Mouse (Mus musculus) naive thymus-derived CD4-positive, alpha-beta T cell, adult 2 months (primary cell): ENCODE data around the gene Chaf1b.

Source experiments
- DNase-seq: peaks from one replicate; pipeline ENCODE4 v3.0.0-alpha.2; 2011; ENCODE audit warnings: low read depth

Gene Chaf1b

DNA sequence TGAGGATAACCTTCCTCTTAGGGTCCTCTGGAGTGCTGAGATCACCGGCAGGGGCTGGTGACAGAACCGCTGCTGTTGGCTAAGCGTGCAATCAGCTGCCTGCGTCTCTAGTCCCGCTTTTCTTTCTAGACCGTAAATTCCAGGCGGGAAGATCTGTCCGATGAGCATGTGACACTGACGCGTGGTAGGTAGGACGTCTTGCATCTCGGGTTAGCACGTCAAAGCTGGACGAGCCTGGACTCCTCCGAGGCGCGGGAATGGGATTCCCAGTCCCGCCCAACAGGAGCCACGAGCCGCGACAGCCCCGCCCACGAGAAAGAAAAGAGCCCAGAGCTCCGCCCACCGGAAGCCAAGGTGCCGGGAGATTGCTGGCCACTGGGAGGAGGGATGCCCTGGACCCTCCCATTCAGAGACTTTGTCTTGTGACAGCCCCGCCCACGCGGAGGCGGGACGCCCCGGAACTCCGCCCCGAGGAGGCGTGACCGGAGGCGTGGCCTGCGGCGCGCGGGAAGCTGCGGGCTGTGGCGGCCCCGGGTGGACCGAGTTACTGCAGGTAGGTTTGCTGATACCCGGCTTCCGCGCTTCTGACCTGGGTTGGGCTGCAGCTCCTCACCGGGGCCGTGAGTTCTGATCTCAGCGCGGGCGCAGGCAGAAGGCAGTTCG, at the start of gene Chaf1b:
TSS of gene Chaf1b (plus strand) at position 479 of the 663 bp plus-strand sequence.
- DNase-seq = peak; percentile 99

DNA sequence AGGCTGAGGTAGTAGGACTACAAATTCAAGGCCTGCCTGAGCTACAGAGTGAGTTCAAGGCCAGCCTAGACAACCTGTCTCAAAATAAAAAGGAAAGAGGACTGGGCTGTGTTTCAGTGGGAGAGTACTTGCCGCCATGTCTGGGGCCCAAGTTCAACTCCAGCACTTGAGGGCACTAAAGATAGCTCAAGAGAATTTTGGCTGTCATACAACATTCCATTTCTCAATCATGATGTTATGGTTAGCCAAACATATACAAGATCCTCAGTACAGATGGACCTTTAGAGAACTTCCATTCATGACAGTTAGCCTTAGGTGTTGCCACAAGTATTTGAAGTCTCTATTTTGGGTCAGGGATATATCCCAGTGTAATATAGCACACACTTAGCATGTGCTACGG, 49.6 kb upstream of the Chaf1b start:
- no peak for DNase-seq

- DNase-seq = no peak
Measured at GRCm38 (mm10) chr16:93839049-93839448, 44.7 kb upstream of the Chaf1b start.

- DNase-seq = no peak
Measured at GRCm38 (mm10) chr16:93850527-93850926, 33.2 kb upstream of the Chaf1b start.

DNA sequence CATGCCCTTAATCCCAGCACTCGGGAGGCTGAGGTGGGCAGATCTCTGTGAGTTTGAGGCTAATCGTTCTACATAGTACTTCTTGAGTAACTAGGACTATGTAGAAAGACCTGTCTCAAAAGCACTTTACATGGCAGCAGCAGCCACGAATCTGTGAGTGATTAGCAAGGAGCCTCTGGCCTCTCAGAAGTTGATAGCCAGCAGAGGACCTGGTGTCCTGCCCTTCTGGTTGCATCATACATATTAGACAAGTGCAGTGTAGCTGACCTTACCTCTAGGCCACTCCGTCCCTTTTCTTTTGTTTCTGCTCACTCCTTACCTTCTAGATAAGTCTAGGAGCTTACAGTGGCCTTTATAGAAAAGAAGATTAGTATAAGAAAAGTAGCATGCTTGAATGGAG, 23.7 kb upstream of the Chaf1b start:
- DNase-seq = no peak

- no peak for DNase-seq
Measured at GRCm38 (mm10) chr16:93860686-93861085, 23.0 kb upstream of the Chaf1b start.

GRCm38 (mm10) chr16:93874841-93875240, 8.9 kb upstream of the Chaf1b start:
- DNase-seq = no peak

DNA sequence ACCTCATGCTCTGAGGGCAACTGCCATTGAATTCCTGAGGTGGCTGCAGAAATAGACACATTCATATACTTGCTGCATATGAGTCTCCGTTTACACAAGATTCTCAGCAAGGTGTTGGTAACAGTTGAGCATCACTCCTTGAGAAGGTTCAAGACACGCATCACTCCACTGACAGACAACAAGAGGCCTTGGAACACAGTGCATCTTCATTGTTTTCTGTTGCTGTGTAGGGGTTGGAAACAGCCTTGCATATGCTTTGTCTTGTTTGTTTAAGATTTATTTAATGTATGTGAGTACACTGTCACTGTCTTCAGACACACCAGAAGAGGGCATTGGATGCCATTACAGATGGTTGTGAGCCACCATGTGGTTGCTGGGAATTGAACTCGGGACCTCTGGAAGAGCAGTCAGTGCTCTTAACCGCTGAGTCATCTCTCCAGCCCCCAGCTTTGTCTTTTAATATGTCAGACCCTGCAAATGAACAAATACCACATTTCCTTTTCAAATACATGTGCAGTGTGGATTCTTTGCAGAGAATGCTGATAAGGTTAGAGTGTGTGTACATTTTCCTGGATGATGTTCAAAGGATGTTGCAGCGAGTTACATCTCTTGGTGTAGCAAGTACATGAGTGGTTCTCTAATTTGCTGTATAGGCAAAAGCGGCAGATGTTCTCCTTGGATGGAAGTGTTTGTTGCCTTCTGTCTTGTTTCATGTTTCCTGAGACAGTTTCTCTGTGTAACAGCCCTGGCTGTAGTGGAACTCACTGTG, 5.9 kb upstream of the Chaf1b start:
- DNase-seq = no peak

- DNase-seq = no peak
Measured at GRCm38 (mm10) chr16:93884086-93884721, 503 bp downstream of the Chaf1b start.

GRCm38 (mm10) chr16:93884722-93885113, 1.0 kb downstream of the Chaf1b start:
- no peak for DNase-seq

- DNase-seq = no peak
Measured at GRCm38 (mm10) chr16:93888481-93888880, 4.8 kb downstream of the Chaf1b start.

DNA sequence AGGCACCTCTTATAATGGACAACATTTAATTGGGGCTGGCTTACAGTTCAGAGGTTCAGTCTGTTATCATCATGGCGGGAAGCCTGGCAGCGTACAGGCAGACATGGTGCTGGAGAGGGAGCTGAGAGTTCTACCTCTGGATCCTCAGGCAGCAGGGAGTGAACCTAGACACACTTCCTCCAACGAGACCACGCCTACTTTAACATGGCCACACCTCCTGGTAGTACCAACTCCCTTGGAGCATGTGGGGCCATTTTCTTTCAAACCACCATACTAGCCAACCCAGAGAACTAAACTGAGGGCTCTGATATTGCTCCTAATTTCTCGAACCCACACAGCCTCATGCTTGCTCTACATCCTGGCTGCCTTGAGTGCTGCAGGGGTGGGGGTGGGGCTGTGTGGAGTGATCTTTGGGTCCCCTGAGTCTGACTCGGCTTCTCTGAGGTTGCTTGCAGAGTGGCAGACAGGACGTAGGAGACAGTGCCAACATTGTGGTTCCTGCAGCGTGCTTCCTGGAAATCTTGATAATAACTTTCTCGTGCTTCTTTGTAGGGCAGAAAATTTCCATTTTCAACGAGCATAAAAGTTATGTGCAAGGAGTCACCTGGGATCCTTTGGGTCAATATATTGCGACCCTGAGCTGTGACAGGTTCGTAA, 7.4 kb downstream of the Chaf1b start:
- DNase-seq = peak; percentile 43

DNA sequence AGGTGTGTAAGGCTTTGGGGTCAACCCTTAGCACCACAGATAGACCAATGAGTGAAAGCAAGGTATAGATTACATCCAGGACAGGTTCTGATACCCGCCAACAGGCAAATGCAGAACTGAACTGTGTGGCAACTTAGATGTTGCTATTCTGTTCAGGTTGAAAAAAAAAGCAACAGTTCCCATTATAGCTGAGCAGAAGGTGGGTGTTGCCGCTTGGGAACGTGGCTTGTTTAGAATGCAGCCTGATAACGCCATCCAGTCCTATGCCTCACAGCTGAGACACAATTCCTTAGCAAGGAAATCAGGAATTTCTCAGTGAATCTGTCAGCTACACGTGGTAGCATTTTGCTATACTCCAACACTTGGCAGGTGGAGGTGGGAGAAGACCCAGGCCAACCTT, 9.6 kb downstream of the Chaf1b start:
- DNase-seq = no peak

DNA sequence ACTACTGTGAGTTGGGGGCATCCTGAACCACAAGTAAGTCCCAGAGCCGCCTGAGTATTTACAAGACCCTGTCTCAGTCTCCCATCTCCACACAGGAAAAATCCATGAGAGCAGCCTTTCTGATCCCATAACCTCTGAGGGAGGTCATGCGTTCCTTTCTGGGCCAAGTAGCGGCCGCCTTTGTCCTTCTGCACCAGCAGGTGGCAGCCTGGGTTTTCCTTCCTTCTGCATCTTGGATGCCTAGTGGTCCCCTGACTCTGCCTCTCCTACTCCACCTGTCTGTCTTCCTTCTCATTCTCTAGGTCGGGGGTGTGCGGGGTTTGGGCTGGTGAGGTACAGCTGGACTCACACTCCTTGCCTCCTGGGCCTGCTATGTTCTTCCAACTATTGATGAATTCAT, 19.3 kb downstream of the Chaf1b start:
- peak; percentile 28 for DNase-seq

DNA sequence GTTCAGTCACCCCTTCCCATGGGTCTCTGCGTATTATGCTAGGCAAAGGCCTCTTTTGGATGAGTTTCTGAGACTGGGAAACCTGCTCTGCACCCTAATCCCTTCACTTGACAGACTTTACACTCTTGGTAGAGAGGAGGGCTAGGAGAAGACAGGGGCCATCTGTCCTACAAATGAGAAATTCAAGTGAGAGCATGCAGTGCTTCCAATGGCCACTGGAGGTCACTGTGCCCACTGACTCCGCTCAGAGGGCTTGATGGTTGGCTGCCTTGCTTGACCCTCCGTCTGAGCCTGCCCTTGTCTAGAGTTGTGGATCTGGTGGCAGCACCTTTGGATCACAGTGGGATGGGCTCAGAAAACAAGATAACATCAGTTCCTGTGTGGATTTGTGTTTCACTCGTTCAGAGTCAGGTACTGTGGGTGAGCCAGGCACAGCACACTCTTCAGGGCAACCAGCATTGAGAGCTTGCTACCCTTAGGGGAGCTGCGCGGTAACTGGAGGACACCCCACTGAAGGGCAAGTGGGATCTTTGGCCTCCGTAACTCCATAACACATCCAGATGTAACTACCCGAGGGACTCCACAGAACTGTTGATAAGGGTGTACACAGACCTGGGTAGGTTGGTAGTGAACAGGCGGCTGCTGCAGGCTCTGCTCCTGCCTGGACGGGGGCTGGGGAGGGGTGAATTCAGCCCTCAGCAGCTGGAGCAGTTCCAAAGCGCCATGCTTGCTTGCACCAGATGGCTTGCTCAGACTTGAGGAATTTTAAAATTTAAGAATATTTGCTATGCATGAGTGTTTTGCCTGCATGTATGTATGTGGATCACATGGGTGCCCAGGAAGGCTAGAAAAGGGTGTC, 22.7 kb downstream of the Chaf1b start:
- peak; percentile 78 for DNase-seq

GRCm38 (mm10) chr16:93907761-93908160, 24.1 kb downstream of the Chaf1b start:
- DNase-seq = peak; percentile 60

DNA sequence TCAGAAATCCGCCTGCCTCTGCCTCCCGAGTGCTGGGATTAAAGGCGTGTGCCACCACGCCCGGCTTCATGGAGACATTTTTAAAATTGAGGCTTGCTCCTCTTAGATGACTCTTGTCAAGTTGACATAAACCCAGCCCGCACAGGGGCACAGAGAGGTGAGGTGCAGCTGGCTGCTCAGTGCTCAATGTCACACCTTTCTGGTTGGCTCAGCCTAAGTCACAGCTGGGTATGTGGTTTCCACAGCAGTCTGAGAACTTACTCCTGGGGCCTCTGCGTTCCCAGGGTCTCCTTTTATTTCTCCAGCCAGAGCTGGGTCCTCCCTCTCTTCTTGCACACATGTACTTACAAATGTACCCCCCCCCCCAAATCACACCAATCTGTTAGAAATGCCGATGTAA, 24.5 kb downstream of the Chaf1b start:
- DNase-seq = peak; percentile 39

DNA sequence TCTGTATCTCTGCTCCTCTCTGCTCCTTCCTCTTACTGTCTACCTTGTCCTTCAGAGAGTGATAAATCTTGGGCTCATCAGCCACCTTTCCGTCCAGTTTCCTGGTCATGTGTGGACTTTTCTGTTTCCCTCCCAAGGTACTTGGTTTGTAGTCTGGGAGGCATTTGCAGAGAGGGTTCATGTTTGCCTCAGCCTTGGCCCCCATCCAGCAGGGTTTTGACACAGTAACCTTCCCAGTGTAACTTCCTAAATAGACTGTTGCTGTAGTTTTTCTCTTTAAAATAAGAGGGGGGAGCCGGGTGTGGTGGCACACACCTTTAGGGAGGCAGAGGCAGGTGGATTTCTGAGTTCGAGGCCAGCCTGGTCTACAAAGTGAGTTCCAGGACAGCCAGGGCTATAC, 26.2 kb downstream of the Chaf1b start:
- no peak for DNase-seq

DNA sequence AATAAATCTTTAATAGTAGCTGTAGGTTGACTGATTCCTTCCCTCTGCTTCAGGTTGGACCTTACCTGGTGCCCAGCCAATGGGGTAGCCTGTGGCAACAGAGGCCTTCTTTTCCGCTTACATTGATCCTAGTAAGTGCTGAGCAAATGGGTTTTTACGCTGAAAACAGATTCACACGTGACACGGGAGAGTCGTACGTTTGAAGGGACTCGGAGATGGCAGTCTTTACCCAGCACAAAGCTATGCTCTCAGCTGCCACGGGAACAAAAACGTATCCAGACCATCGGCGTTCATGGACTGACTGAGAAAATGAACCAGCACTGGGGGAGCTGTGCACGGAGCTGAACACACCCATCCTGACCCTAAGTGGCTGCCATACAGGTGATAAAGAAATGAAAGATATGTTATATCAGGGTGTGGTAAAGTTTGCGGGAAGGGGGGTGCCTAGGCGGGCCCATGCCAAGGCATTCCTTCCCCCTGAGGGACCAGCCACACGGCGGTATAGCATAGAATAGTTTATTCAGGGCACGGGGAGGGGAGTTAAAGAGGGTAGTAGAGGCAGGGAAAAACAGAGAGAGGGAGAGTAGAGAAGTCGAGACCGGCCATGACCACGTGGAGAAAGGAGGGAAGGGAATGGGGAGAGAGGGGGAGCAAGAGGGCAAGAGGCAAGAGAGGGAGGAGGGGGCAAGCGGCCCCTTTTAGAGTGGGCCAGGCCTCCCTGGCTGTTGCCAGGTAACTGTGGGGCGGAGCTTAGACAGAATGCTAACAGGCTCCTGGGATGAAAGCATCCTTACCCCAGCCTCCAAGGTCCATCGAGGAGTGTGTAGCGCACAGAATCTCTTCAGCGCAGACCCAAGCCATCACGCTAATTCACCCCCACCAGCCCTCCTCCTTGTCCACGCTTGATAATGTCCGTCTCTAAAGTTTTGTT, 27.3 kb downstream of the Chaf1b start:
- DNase-seq = no peak

DNA sequence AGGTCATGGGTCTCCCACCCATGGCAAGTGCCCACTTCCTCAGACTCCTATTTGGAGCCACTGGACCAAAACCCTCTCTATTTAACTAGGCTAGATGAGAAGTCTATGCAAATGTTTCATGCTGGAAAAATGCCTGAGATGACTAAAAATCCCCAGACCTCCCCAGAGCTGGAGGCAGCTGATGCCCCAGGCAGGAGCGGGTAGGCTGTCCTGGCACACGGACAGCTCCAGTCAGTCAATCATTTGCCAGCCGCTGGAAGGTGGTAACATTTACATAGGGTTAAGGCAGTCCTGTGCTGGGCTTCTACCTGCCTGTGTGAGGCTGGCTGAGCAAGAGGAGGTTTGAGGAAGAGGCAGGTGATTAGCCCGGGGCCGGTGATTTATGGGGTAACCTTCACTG, 28.5 kb downstream of the Chaf1b start:
- DNase-seq = no peak

GRCm38 (mm10) chr16:93912808-93913207, 29.1 kb downstream of the Chaf1b start:
- no peak for DNase-seq
